ENCODE assay signal across 27 mouse cellular contexts in the genomic region with DNA sequence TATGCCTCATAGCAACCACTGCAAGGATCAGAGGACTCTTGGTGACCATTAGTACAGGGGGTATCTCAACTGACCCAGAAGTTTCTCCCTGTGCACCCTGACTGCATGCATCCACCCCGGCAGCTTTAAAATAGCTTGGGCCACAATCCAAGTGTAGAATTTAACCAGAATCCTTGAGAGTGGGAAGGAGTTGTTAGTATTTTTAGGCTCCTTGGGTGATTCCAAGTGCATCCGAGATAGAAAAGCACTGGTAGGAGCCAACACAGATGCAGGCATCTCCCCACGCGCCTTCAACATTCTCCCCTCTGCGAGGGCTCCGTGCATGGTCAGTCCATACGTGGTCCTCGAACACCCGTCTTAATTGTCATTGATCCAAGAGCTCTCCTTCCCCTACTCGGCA. TPM values are rescaled to one million over a fixed set of nuclear protein-coding genes. Genes with fewer than 3 reads are reported as not detected.
"Had no signal": no experiment of that assay in that cellular context is flagged by ENCODE, and none has a peak within 500 bp of the region (broad histone marks: within the 10 kb centered on the region; RNA-seq: fewer than 3 reads in every experiment).

No protein-coding gene starts in this region.

- H3K27ac ChIP-seq: kidney, embryonic 15.5 days; limb, embryonic 10.5 days; limb, embryonic 13.5 days; liver, embryonic 12.5 days; liver, embryonic 15.5 days; lung, embryonic 15.5 days; midbrain, embryonic 10.5 days; midbrain, embryonic 13.5 days; neural tube, embryonic 13.5 days; stomach, embryonic 15.5 days had no signal

- H3K4me3 ChIP-seq: kidney, embryonic 15.5 days; limb, embryonic 10.5 days; limb, embryonic 13.5 days; liver, embryonic 12.5 days; liver, embryonic 15.5 days; lung, embryonic 15.5 days; megakaryocyte, embryonic 14.5 days; midbrain, embryonic 10.5 days; midbrain, embryonic 13.5 days; myocyte; neural tube, embryonic 13.5 days; stomach, embryonic 15.5 days had no signal

- H3K36me3 ChIP-seq: kidney, embryonic 15.5 days; limb, embryonic 10.5 days; limb, embryonic 13.5 days; liver, embryonic 12.5 days; liver, embryonic 15.5 days; lung, embryonic 15.5 days; midbrain, embryonic 10.5 days; midbrain, embryonic 13.5 days; neural tube, embryonic 13.5 days; stomach, embryonic 15.5 days had no signal

- H3K4me1 ChIP-seq: liver, embryonic 12.5 days; liver, embryonic 15.5 days; lung, embryonic 15.5 days; megakaryocyte, embryonic 14.5 days; midbrain, embryonic 13.5 days; neural tube, embryonic 13.5 days; stomach, embryonic 15.5 days had no signal

- H3K27me3 ChIP-seq: kidney, embryonic 15.5 days; limb, embryonic 13.5 days; liver, embryonic 12.5 days; liver, embryonic 15.5 days; lung, embryonic 15.5 days; midbrain, embryonic 13.5 days; neural tube, embryonic 13.5 days; stomach, embryonic 15.5 days had no signal

- H3K9ac ChIP-seq: kidney, embryonic 15.5 days; limb, embryonic 13.5 days; liver, embryonic 12.5 days; liver, embryonic 15.5 days; lung, embryonic 15.5 days; midbrain, embryonic 13.5 days; neural tube, embryonic 13.5 days; stomach, embryonic 15.5 days had no signal

- DNase-seq: kidney, adult 2 months; kidney, postnatal 14 days; kidney, postnatal 4 days; layer of hippocampus, adult 9-11 months; layer of hippocampus, postnatal 36 days; liver; lung, adult 18-20 months; lung, postnatal 10 days; lung, postnatal 36 days; right cerebral cortex, postnatal 14 days; spleen, adult 18-20 months; thymus, adult 18-20 months; thymus, postnatal 36 days had no signal

RNA-seq across cellular contexts. Expression of a gene that starts 15.9 kb away (rescaled TPM):
- total RNA-seq: monocyte, adult 5-6 weeks; neutrophil, adult 5-6 weeks had no signal
- polyA plus RNA-seq: myocyte had no signal
